Mouse (Mus musculus) intestine, postnatal 0 days (tissue): ENCODE data around the gene Runx1. TPM values are rescaled to one million over a fixed set of nuclear protein-coding genes. Genes with fewer than 3 reads are reported as not detected.

ENCODE experiments used
- ATAC-seq: fragments of 200-750 bp; cut with Nextera tagmentation; 2 replicates; pipeline ENCODE4 v1.8.0; 2017; ENCODE audit warnings: mild to moderate bottlenecking, moderate TSS enrichment, moderate library complexity
- H3K27ac ChIP-seq: fragments of 300-500 bp; sonication (generic); 2 replicates; pipeline ENCODE4 v1.5.1; 2014; ENCODE audit warnings: mild to moderate bottlenecking, low read depth, low read length, moderate library complexity
- H3K27me3 ChIP-seq: fragments of 300-500 bp; sonication (generic); replicated peaks from 2 replicates; pipeline ENCODE4 v1.6.1; 2014; ENCODE audit warnings: low read length, mixed read lengths; ENCODE audit not compliant: control insufficient read depth, insufficient read depth
- H3K36me3 ChIP-seq: fragments of 300-500 bp; sonication (generic); 2 replicates; pipeline ENCODE4 v1.6.1; 2014; ENCODE audit warnings: mild to moderate bottlenecking, moderate library complexity; ENCODE audit not compliant: control insufficient read depth, insufficient read depth
- H3K4me1 ChIP-seq: fragments of 300-500 bp; sonication (generic); replicated peaks from 2 replicates; pipeline ENCODE4 v1.6.1; 2014; ENCODE audit warnings: antibody characterized with exemption, low read length, mixed read lengths; ENCODE audit not compliant: control insufficient read depth, insufficient read depth
- H3K4me2 ChIP-seq: fragments of 300-500 bp; sonication (generic); replicated peaks from 2 replicates; pipeline ENCODE4 v1.6.1; 2014; ENCODE audit warnings: low read depth, mild to moderate bottlenecking, moderate library complexity
- H3K4me3 ChIP-seq: fragments of 300-500 bp; sonication (generic); 2 replicates; pipeline ENCODE4 v1.5.1; 2014; ENCODE audit warnings: low read depth, low read length
- H3K9ac ChIP-seq: fragments of 300-500 bp; sonication (generic); 2 replicates; pipeline ENCODE4 v1.6.1; 2014; ENCODE audit warnings: mild to moderate bottlenecking, low read depth, low read length
- H3K9me3 ChIP-seq: fragments of 300-500 bp; sonication (generic); 2 replicates; pipeline ENCODE4 v1.6.1; 2016; ENCODE audit warnings: mixed run types; ENCODE audit not compliant: control insufficient read depth
- CTCF ChIP-seq: sonication (generic); IDR thresholded peaks from 2 replicates; pipeline ENCODE4 v1.5.1; 2016; ENCODE audit warnings: low read depth, mild to moderate bottlenecking, control low read depth, antibody characterized with exemption, moderate library complexity
- WGBS: fragments of 180-500 bp; shearing (Covaris S2); extraction: QIAGEN DNeasy Blood & Tissue Kit; methylation state at CpG from one replicate; pipeline ENCODE4 v1.1.7; 2014; 5-methylcytosine and 5-hydroxymethylcytosine counted together
- polyA plus RNA-seq: library from polyadenylated mRNA; unstranded; fragments of >200 nt; fragmentation: Nextera tagmentation; extraction: Ambion mirVana; gene quantifications from 2 replicates; pipeline ENCODE4 v1.2.1, GENCODE M21; 2015

The Runx1 gene
- polyA plus RNA-seq, 1 experiment from 2014 or later, result 1.7 TPM

DNA sequence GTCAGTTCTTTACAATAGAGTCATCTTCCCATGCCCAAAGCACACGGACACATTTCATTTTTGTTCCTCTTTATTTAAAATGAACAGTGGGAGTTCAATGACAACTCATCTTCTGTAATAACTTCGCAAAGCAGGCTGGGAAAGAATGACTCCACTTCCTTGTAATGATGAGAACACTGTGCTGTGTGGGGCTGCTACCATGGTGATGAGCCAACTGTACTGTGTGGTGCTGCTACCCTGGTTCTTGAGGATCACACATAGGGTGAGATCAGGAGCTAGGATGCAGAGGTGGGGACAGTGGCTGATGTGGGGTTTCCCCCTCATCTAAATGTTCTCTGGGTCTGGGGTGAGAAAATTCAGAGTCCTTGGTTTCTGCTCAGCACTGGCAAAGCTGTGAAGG is 38.2 kb upstream of the Runx1 start:
- TF ChIP-seq CTCF, result no peak
- H3K27me3 ChIP-seq, result no peaks in the 10 kb centered on the region
- no peak overlapping the region for H3K4me2 ChIP-seq
- H3K4me3 ChIP-seq, result no peak overlapping the region
- H3K4me1 ChIP-seq, result no peaks in the 10 kb centered on the region
- H3K9me3 ChIP-seq, result no peaks in the 10 kb centered on the region
- no peak overlapping the region for H3K9ac ChIP-seq
- H3K36me3 ChIP-seq, result no peaks in the 10 kb centered on the region
- WGBS, result 80% methylated on average over 2 of the region's 2 CpGs
- H3K27ac ChIP-seq, result no peak overlapping the region
- no peak for ATAC-seq

DNA sequence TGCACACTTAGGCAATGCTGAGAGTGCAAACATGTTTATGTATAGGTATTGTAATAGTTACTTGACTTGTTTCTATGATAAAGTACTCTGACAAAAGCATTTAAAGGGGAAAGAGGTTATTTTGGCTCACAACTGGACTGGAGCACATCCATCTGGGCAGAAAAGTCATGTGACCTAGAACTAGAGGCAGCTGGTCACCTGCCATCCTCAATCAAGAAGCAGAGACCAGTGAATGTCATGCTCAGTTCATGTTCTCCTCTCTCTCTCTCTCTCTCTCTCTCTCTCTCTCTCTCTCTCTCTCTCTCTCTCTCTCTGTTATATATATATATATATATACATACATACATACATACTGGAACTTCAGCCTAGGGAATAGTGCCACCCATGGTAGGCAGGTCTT is 37.2 kb upstream of the Runx1 start:
- no peaks in the 10 kb centered on the region for H3K36me3 ChIP-seq
- H3K27ac ChIP-seq, result no peak overlapping the region
- H3K4me3 ChIP-seq, result no peak overlapping the region
- no peaks in the 10 kb centered on the region for H3K27me3 ChIP-seq
- no peaks in the 10 kb centered on the region for H3K4me1 ChIP-seq
- no peak overlapping the region for H3K4me2 ChIP-seq
- TF ChIP-seq CTCF, result no peak
- ATAC-seq, result no peak
- H3K9me3 ChIP-seq, result no peaks in the 10 kb centered on the region
- no peak overlapping the region for H3K9ac ChIP-seq

DNA sequence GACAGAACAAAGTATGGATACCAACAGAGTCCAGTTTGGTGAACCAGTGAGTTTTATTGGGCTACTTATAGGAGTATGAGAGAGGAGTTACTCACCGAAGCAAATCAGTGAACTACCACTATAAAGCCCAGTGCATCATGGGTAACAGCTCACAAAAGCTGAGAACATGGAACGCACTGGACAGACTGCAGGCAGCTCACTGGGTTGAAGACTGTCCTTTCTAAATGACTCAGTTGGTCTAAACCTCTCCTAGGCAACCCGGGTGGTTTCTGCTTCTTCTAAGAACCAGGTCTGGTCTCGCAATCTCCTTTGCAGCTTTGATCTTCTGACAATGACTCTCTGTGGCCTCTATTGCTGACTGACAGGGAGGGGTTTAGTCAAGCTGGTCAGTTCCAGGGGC is 36.5 kb upstream of the Runx1 start:
- no peak overlapping the region for H3K27ac ChIP-seq
- H3K9ac ChIP-seq, result no peak overlapping the region
- WGBS, result 79% methylated on average over 4 of the region's 4 CpGs
- TF ChIP-seq CTCF, result no peak
- ATAC-seq, result no peak
- H3K4me2 ChIP-seq, result no peak overlapping the region
- no peak overlapping the region for H3K4me3 ChIP-seq
- H3K9me3 ChIP-seq, result no peaks in the 10 kb centered on the region
- H3K4me1 ChIP-seq, result no peaks in the 10 kb centered on the region
- no peaks in the 10 kb centered on the region for H3K27me3 ChIP-seq
- no peaks in the 10 kb centered on the region for H3K36me3 ChIP-seq

DNA sequence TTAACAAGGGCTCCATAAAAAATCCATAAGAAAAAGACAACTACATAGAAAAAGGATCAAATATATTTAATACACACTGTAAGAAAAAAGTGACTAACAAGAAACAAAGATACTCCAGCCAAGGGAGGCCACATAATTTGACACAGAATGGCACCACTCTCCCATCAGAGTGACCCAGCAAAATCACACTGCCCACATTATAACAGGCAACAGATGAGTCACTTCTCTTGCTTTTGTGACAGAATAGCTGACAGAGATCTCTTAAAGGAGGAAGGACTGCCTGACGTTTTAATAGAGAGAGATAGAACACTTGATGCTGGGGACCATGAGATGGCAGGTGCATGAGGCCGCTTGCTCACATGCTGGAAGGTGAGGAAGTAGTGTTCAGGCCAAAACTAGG is 35.6 kb upstream of the Runx1 start:
- no peak overlapping the region for H3K4me3 ChIP-seq
- 70% methylated on average over 2 of the region's 2 CpGs for WGBS
- no peak overlapping the region for H3K4me2 ChIP-seq
- H3K9me3 ChIP-seq, result no peaks in the 10 kb centered on the region
- no peaks in the 10 kb centered on the region for H3K27me3 ChIP-seq
- no peaks in the 10 kb centered on the region for H3K36me3 ChIP-seq
- no peak for TF ChIP-seq CTCF
- ATAC-seq, result no peak
- no peak overlapping the region for H3K9ac ChIP-seq
- H3K27ac ChIP-seq, result no peak overlapping the region
- H3K4me1 ChIP-seq, result no peaks in the 10 kb centered on the region

DNA sequence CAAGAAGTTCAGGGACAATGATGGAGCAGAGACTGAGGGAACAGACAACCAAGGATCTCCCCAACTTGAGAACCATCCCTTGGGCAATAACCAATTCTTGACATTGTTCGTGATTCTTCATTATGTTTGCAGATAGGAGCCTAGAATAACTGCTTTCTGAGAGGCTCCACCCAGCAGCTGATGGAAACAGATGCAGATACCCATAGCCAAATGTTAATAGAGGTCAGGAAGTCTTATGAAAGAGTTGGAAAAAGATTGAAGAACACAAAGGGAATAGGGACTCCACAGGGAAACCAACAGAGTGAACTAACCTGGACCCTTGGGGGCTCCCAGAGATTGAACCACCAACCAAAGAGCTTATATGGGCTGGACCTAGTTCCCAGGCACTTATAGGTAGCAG is 34.7 kb upstream of the Runx1 start:
- no peak overlapping the region for H3K9ac ChIP-seq
- no peak overlapping the region for H3K27ac ChIP-seq
- no peak for TF ChIP-seq CTCF
- no peak overlapping the region for H3K4me3 ChIP-seq
- no peak overlapping the region for H3K4me2 ChIP-seq
- H3K36me3 ChIP-seq, result no peaks in the 10 kb centered on the region
- WGBS, result 87% methylated on average over 1 of the region's 1 CpGs
- H3K4me1 ChIP-seq, result no peaks in the 10 kb centered on the region
- ATAC-seq, result no peak
- H3K27me3 ChIP-seq, result no peaks in the 10 kb centered on the region
- no peaks in the 10 kb centered on the region for H3K9me3 ChIP-seq

DNA sequence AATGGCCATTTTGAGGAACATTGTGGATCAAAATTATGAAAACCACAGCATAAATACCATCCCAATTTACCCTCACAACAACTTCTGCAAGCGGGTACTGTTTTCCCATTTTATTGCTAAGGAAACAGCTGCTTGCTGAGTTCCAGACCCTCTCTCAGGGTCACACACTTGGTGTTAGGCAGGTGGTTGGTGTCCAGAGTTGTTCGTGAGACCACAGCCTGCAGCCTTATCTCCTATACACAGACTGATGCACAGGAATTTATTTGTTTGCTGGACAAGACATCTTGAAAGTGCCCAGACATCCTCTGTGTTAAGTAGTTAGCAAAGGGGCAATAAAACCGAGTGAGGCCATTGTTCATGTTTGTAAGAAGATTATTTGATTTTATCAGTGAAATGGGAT is 30.8 kb upstream of the Runx1 start:
- Histone ChIP-seq H3K4me1 (no peaks in the 10 kb centered on the region), H3K9me3 (no peaks in the 10 kb centered on the region), H3K27me3 (no peaks in the 10 kb centered on the region), H3K4me2 (no peak overlapping the region), H3K4me3 (no peak overlapping the region), H3K36me3 (no peaks in the 10 kb centered on the region), H3K27ac (no peak overlapping the region), H3K9ac (no peak overlapping the region)
- no peak for ATAC-seq
- TF ChIP-seq CTCF, result no peak
- WGBS, result 32% methylated on average over 3 of the region's 3 CpGs

DNA sequence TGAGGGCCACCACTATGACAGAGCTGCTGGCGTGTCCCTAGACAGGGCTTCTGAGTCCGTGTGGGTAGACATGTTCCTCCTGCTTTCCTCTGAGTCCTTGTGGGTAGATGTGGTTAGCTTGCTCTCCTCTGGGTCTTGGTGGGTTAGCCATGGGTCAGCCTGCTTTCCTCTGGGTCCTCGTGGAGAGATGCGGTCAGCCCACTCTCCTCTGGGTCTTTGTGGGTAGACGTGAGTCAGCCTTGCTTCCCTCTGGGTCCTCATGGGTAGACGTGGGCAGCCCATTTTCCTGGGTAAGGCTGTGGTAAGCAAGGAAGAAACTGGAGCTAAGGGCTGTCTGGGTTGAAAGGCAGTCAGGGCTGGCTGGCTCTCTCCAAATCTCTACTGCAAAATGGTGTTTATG is 26.3 kb upstream of the Runx1 start:
- Histone ChIP-seq H3K4me2 (no peak overlapping the region), H3K27ac (no peak overlapping the region), H3K27me3 (no peaks in the 10 kb centered on the region), H3K4me1 (no peaks in the 10 kb centered on the region), H3K36me3 (no peaks in the 10 kb centered on the region), H3K9me3 (no peaks in the 10 kb centered on the region), H3K4me3 (no peak overlapping the region), H3K9ac (no peak overlapping the region)
- TF ChIP-seq CTCF, result no peak
- WGBS, result 94% methylated on average over 6 of the region's 6 CpGs
- ATAC-seq, result no peak
